Mouse (Mus musculus) ES-E14 (cell line): ENCODE measurements around the gene Gm4922. TPM values are rescaled to one million over a fixed set of nuclear protein-coding genes. Genes with fewer than 3 reads are reported as not detected.

Experiments used
- DNase-seq: peaks from one replicate; pipeline ENCODE4 v3.0.0-alpha.2; 2013; ENCODE audit warnings: low read depth, low spot score
- H3K27ac ChIP-seq: 2 replicates; pipeline ENCODE4 v1.5.1; 2012; ENCODE audit warnings: low read depth, mild to moderate bottlenecking, low read length, moderate library complexity, mixed read lengths; ENCODE audit not compliant: poor library complexity, insufficient read depth, severe bottlenecking
- H3K36me3 ChIP-seq: 2 replicates; pipeline ENCODE4 v1.6.1; 2012; ENCODE audit warnings: mild to moderate bottlenecking, low read length, moderate library complexity, mixed read lengths; ENCODE audit not compliant: control insufficient read depth, poor library complexity, insufficient read depth, severe bottlenecking
- H3K4me1 ChIP-seq, 2 experiments: fragments of 150-350 bp in 1 of 2; sonication (generic) in 1 of 2; 2 replicates each; pipeline ENCODE4 v1.6.1; 2012; ENCODE audit warnings: low read length in 2 of 2, mild to moderate bottlenecking in 1 of 2, mixed read lengths in 1 of 2; ENCODE audit not compliant: control insufficient read depth in 2 of 2, insufficient read depth in 2 of 2, poor library complexity in 1 of 2
- H3K4me3 ChIP-seq, 2 experiments: fragments of 150-350 bp in 1 of 2; sonication (generic) in 1 of 2; 2 replicates each; pipeline ENCODE4 v1.5.1; 2012; ENCODE audit warnings: low read length in 2 of 2, low read depth in 1 of 2, mild to moderate bottlenecking in 1 of 2, mixed read lengths in 1 of 2; ENCODE audit not compliant: insufficient read depth in 1 of 2, poor library complexity in 1 of 2, severe bottlenecking in 1 of 2
- H3K9ac ChIP-seq: 2 replicates; pipeline ENCODE4 v1.6.1; 2012; ENCODE audit warnings: low read depth, mild to moderate bottlenecking, low read length, mixed read lengths; ENCODE audit not compliant: poor library complexity, insufficient read depth, severe bottlenecking
- H3K9me3 ChIP-seq: fragments of 150-350 bp; sonication (generic); 2 replicates; pipeline ENCODE4 v1.6.1; 2012; ENCODE audit warnings: low read depth, mild to moderate bottlenecking, low read length; ENCODE audit not compliant: control insufficient read depth, insufficient read depth
- CHD2 ChIP-seq: IDR thresholded peaks from 2 replicates; pipeline ENCODE4 v1.6.1; 2014; ENCODE audit warnings: mild to moderate bottlenecking, low read depth, low read length, inconsistent platforms
- HCFC1 ChIP-seq: IDR thresholded peaks from 2 replicates; pipeline ENCODE4 v1.6.1; 2012; ENCODE audit warnings: low read length, inconsistent platforms, borderline replicate concordance; ENCODE audit not compliant: insufficient read depth
- MAFK ChIP-seq: IDR thresholded peaks from 2 replicates; pipeline ENCODE4 v1.6.1; 2014; ENCODE audit warnings: mild to moderate bottlenecking, low read depth, low read length, inconsistent platforms; ENCODE audit not compliant: insufficient read depth
- ZC3H11A ChIP-seq: IDR thresholded peaks from 2 replicates; pipeline ENCODE4 v1.6.1; 2012; ENCODE audit warnings: low read depth, mild to moderate bottlenecking, inconsistent platforms, low read length, borderline replicate concordance
- ZNF384 ChIP-seq: IDR thresholded peaks from 2 replicates; pipeline ENCODE4 v1.6.1; 2012; ENCODE audit warnings: low read depth, low read length, inconsistent platforms
- in situ Hi-C, 2 experiments: fragments of 600-800 bp; cut with MboI; formaldehyde crosslinking; loops; one replicate each; pipeline ENCODE4 v1.15.1; 2025; ENCODE audit warnings: low sequenced_read_pairs in 2 of 2, inconsistent platforms in 1 of 2; ENCODE audit not compliant: unreplicated experiment in 2 of 2
- total RNA-seq: library from RNA; depleted of rRNA; stranded (reverse); fragments of 300-350 nt; gene quantifications from 2 replicates; pipeline ENCODE4 v1.2.3, GENCODE M21; 2012; rRNA removed

Gene Gm4922
- not detected in 2 replicates for total RNA-seq

GRCm38 (mm10) chr10:18786693-18787092 is at the start of gene Gm4922:
TSS of gene Gm4922 (minus strand) at chr10:18786793.
- peaks cover 0 to 5% of the 10 kb centered on the region in 2 experiments; a peak in 2 of 4 replicates for H3K4me1 ChIP-seq

GRCm38 (mm10) chr10:18835684-18836479 is 49.3 kb upstream of the Gm4922 start:
- no peaks in the 10 kb centered on the region for H3K36me3 ChIP-seq
- no peak for DNase-seq
- H3K9me3 ChIP-seq: no peaks in the 10 kb centered on the region
- no peaks in the 10 kb centered on the region for H3K4me1 ChIP-seq
- no peak overlapping the region for H3K9ac ChIP-seq
- TF ChIP-seq CHD2: no peak
- TF ChIP-seq ZC3H11A: no peak
- TF ChIP-seq ZNF384: no peak
- TF ChIP-seq HCFC1: no peak
- no peak for TF ChIP-seq MAFK
- no peak overlapping the region for H3K27ac ChIP-seq
- in situ Hi-C loops: loop anchor here in 1 of 2 experiments (5.0 kb wide), 1 partner anchor 61 kb away; no protein-coding TSS in a partner anchor
- H3K4me3 ChIP-seq: no peak overlapping the region

More at GRCm38 (mm10) chr10:18786693-18787092, at the start of gene Gm4922:
- DNase-seq: no peak
- TF ChIP-seq ZC3H11A (no peak), CHD2 (no peak), HCFC1 (no peak), MAFK (no peak), ZNF384 (no peak)
- Histone ChIP-seq H3K9me3 (no peaks in the 10 kb centered on the region), H3K36me3 (no peaks in the 10 kb centered on the region), H3K4me3 (no peak within 1 kb of the TSS), H3K9ac (no peak within 1 kb of the TSS), H3K27ac (no peak within 1 kb of the TSS)
- in situ Hi-C loops: no loop called here

GRCm38 (mm10) chr10:18834389-18834788 is 47.8 kb upstream of the Gm4922 start:
- Histone ChIP-seq H3K9ac (no peak overlapping the region), H3K9me3 (no peaks in the 10 kb centered on the region), H3K4me3 (no peak overlapping the region), H3K4me1 (no peaks in the 10 kb centered on the region), H3K36me3 (no peaks in the 10 kb centered on the region), H3K27ac (no peak overlapping the region)
- no peak for DNase-seq
- TF ChIP-seq CHD2 (no peak), ZNF384 (no peak), MAFK (no peak), ZC3H11A (no peak), HCFC1 (no peak)
- in situ Hi-C loops: no loop called here

GRCm38 (mm10) chr10:18831823-18832222 is 45.2 kb upstream of the Gm4922 start:
- no peak overlapping the region for H3K27ac ChIP-seq
- H3K9me3 ChIP-seq: no peaks in the 10 kb centered on the region
- TF ChIP-seq ZC3H11A: no peak
- TF ChIP-seq HCFC1: no peak
- TF ChIP-seq ZNF384: no peak
- no peak for TF ChIP-seq MAFK
- TF ChIP-seq CHD2: no peak
- no peak for DNase-seq
- no peak overlapping the region for H3K9ac ChIP-seq
- H3K4me1 ChIP-seq: no peaks in the 10 kb centered on the region
- in situ Hi-C loops: no loop called here
- no peaks in the 10 kb centered on the region for H3K36me3 ChIP-seq
- no peak overlapping the region for H3K4me3 ChIP-seq
